Mouse (Mus musculus): ENCODE data around the gene Tmem38b. TPM values are rescaled to one million over a fixed set of nuclear protein-coding genes. Genes with fewer than 3 reads are reported as not detected.

Gene Tmem38b
- polyA plus RNA-seq, 1 experiment from 2014 or later = 5.9 TPM

- no peaks in the 10 kb centered on the region for H3K9me3 ChIP-seq
- ATAC-seq (ENCODE audit: low FRiP score, low read depth) = no peak
- no peak overlapping the region for H3K27ac ChIP-seq (replicated peaks)
- H3K4me3 ChIP-seq = no peak overlapping the region
- H3K9ac ChIP-seq = no peak overlapping the region
- no peaks in the 10 kb centered on the region for H3K27me3 ChIP-seq
- WGBS = 38% methylated on average over 3 of the region's 3 CpGs
- H3K4me1 ChIP-seq (replicated peaks) = peaks cover 3% of the 10 kb centered on the region
- no peaks in the 10 kb centered on the region for H3K36me3 ChIP-seq
- no peak overlapping the region for H3K4me2 ChIP-seq
Measured at GRCm38 (mm10) chr4:53832321-53832720, 6.5 kb downstream of the Tmem38b start.

DNA sequence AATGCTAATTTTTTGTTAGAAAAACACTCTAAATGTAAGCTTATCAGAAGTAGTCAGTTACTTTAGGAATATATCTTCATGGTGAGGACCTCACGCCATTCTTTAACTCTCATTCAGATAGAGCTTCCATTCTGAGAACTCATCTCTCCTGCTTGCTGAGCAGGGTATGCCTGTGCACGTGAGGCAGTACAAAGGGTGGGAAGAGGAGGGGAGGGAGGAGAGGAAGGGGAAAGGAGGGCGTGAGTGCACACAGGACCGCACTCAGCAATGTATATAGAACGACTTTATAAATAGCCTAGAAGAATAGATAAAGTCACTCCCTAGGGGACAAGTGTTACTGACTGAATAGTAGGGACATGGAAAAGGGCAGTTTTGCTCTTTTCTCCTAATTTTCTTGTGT, 11.1 kb downstream of the Tmem38b start:
- no peaks in the 10 kb centered on the region for H3K27me3 ChIP-seq
- ATAC-seq (ENCODE audit: low FRiP score, low read depth) = no peak
- H3K27ac ChIP-seq (replicated peaks) = no peak overlapping the region
- H3K4me1 ChIP-seq (replicated peaks) = no peaks in the 10 kb centered on the region; the same call in 1 of the 2 replicates
- no peak overlapping the region for H3K4me3 ChIP-seq
- no peak overlapping the region for H3K4me2 ChIP-seq
- H3K9ac ChIP-seq = no peak overlapping the region
- H3K9me3 ChIP-seq = no peaks in the 10 kb centered on the region
- no peaks in the 10 kb centered on the region for H3K36me3 ChIP-seq
- 32% methylated on average over 5 of the region's 5 CpGs for WGBS

DNA sequence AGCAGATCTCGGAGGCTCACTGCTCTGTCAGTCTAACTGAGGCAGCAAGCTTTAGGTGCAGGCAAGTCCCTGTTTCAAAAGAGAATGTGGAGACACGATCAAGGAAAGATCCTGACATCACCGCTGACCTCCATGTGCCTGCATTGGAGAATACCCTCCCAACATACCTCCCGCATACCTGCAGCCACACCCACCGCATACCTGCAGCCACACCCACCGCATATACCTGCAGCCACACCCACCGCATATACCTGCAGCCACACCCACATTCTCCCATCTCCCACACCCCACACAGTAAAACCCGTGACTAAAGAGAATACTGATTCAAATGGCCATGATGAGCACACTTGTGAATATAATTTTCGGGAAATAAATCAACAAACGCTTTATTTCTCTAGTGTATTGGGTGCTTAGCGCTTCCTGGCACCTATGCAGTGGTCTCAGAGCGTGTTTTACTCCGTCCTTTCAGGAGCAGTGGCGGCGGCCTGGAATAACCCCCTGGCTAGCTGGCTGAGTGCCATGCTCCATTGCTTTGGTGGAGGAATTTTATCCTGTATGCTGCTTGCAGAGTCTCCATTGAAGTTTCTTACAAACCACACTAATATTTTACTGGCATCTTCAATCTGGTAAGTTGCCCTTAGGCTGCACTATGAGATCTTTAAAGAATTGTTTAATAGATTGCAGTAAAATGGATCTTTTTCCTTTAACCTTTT, 14.5 kb downstream of the Tmem38b start:
- H3K36me3 ChIP-seq = no peaks in the 10 kb centered on the region
- no peaks in the 10 kb centered on the region; the same call in 1 of the 2 replicates for H3K4me1 ChIP-seq (replicated peaks)
- no peak for ATAC-seq (ENCODE audit: low FRiP score, low read depth)
- whole genome bisulfite sequencing = 77% methylated on average over 15 of the region's 15 CpGs
- no peak overlapping the region for H3K4me3 ChIP-seq
- no peaks in the 10 kb centered on the region for H3K9me3 ChIP-seq
- H3K9ac ChIP-seq = no peak overlapping the region
- no peaks in the 10 kb centered on the region for H3K27me3 ChIP-seq
- no peak overlapping the region for H3K4me2 ChIP-seq
- H3K27ac ChIP-seq (replicated peaks) = no peak overlapping the region

GRCm38 (mm10) chr4:53843553-53843952, 17.7 kb downstream of the Tmem38b start:
- Histone ChIP-seq H3K27ac (replicated peaks) (no peak overlapping the region), H3K9ac (no peak overlapping the region), H3K4me2 (no peak overlapping the region), H3K4me1 (replicated peaks) (no peaks in the 10 kb centered on the region), H3K9me3 (no peaks in the 10 kb centered on the region), H3K27me3 (no peaks in the 10 kb centered on the region), H3K4me3 (no peak overlapping the region), H3K36me3 (no peaks in the 10 kb centered on the region)
- 77% methylated on average over 8 of the region's 8 CpGs for WGBS
- no peak for ATAC-seq (ENCODE audit: low FRiP score, low read depth)

- no peaks in the 10 kb centered on the region for H3K4me1 ChIP-seq (replicated peaks)
- no peak overlapping the region for H3K9ac ChIP-seq
- no peak overlapping the region for H3K27ac ChIP-seq (replicated peaks)
- no peaks in the 10 kb centered on the region for H3K27me3 ChIP-seq
- ATAC-seq (ENCODE audit: low FRiP score, low read depth) = peak; percentile 72; the same call in 1 of the 2 replicates
- H3K36me3 ChIP-seq = no peaks in the 10 kb centered on the region
- WGBS = 51% methylated on average over 6 of the region's 6 CpGs
- H3K4me2 ChIP-seq = no peak overlapping the region
- H3K9me3 ChIP-seq = no peaks in the 10 kb centered on the region
- H3K4me3 ChIP-seq = no peak overlapping the region
Measured at GRCm38 (mm10) chr4:53844835-53845619, 19.2 kb downstream of the Tmem38b start.

GRCm38 (mm10) chr4:53845656-53846055, 19.8 kb downstream of the Tmem38b start:
- no peak overlapping the region for H3K27ac ChIP-seq (replicated peaks)
- no peaks in the 10 kb centered on the region for H3K4me1 ChIP-seq (replicated peaks)
- WGBS = 97% methylated on average over 1 of the region's 1 CpGs
- H3K9me3 ChIP-seq = no peaks in the 10 kb centered on the region
- no peak for ATAC-seq (ENCODE audit: low FRiP score, low read depth)
- H3K27me3 ChIP-seq = no peaks in the 10 kb centered on the region
- H3K4me3 ChIP-seq = no peak overlapping the region
- H3K4me2 ChIP-seq = no peak overlapping the region
- H3K36me3 ChIP-seq = no peaks in the 10 kb centered on the region
- no peak overlapping the region for H3K9ac ChIP-seq

- Histone ChIP-seq H3K4me1 (replicated peaks) (no peaks in the 10 kb centered on the region), H3K27me3 (no peaks in the 10 kb centered on the region), H3K36me3 (no peaks in the 10 kb centered on the region), H3K9me3 (no peaks in the 10 kb centered on the region), H3K4me2 (no peak overlapping the region), H3K9ac (no peak overlapping the region), H3K27ac (replicated peaks) (no peak overlapping the region), H3K4me3 (no peak overlapping the region)
- 79% methylated on average over 2 of the region's 2 CpGs for WGBS
- ATAC-seq (ENCODE audit: low FRiP score, low read depth) = no peak
Measured at GRCm38 (mm10) chr4:53846326-53846725, 20.5 kb downstream of the Tmem38b start.

DNA sequence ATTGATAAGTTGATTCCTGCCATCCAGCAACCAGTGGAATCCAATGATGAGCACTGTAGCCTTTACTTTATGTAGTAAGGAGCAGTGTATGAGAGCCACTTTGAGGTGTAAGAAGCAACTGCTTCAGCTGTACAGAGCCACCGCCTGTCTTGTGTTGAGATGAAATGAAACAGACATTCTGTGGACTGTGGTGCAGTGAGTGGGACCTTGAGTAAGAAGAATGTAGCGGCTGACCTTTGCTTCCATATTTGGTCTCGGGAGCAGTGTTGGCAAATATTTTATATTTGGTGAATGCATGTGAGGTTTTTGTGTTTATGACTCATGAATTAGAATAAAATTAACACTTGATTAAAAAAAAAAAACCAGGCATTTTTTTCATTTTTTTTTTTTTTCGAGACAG, 21.7 kb downstream of the Tmem38b start:
- H3K4me2 ChIP-seq = no peak overlapping the region
- WGBS = 93% methylated on average over 4 of the region's 4 CpGs
- no peak for ATAC-seq (ENCODE audit: low FRiP score, low read depth)
- peaks cover 3% of the 10 kb centered on the region; the same call in 1 of the 2 replicates for H3K36me3 ChIP-seq
- H3K27ac ChIP-seq (replicated peaks) = no peak overlapping the region
- no peaks in the 10 kb centered on the region for H3K27me3 ChIP-seq
- H3K4me1 ChIP-seq (replicated peaks) = no peaks in the 10 kb centered on the region
- no peak overlapping the region for H3K4me3 ChIP-seq
- no peak overlapping the region for H3K9ac ChIP-seq
- no peaks in the 10 kb centered on the region for H3K9me3 ChIP-seq

GRCm38 (mm10) chr4:53848308-53848707, 22.5 kb downstream of the Tmem38b start:
- WGBS = 92% methylated on average over 3 of the region's 3 CpGs
- Histone ChIP-seq H3K36me3 (peaks cover 3% of the 10 kb centered on the region; the same call in 1 of the 2 replicates), H3K27ac (replicated peaks) (no peak overlapping the region), H3K9me3 (no peaks in the 10 kb centered on the region), H3K4me2 (no peak overlapping the region), H3K4me3 (no peak overlapping the region), H3K9ac (no peak overlapping the region), H3K27me3 (no peaks in the 10 kb centered on the region), H3K4me1 (replicated peaks) (no peaks in the 10 kb centered on the region)
- ATAC-seq (ENCODE audit: low FRiP score, low read depth) = no peak

GRCm38 (mm10) chr4:53848816-53849215, 23.0 kb downstream of the Tmem38b start:
- ATAC-seq (ENCODE audit: low FRiP score, low read depth) = no peak
- H3K4me3 ChIP-seq = no peak overlapping the region
- no peaks in the 10 kb centered on the region for H3K9me3 ChIP-seq
- H3K27me3 ChIP-seq = no peaks in the 10 kb centered on the region
- H3K4me1 ChIP-seq (replicated peaks) = no peaks in the 10 kb centered on the region
- H3K4me2 ChIP-seq = no peak overlapping the region
- H3K27ac ChIP-seq (replicated peaks) = no peak overlapping the region
- H3K36me3 ChIP-seq = peaks cover 3% of the 10 kb centered on the region; the same call in 1 of the 2 replicates
- 91% methylated on average over 8 of the region's 8 CpGs for WGBS
- no peak overlapping the region for H3K9ac ChIP-seq

- H3K27ac ChIP-seq (replicated peaks) = no peak overlapping the region
- H3K27me3 ChIP-seq = no peaks in the 10 kb centered on the region
- H3K9me3 ChIP-seq = no peaks in the 10 kb centered on the region
- peaks cover 3% of the 10 kb centered on the region; the same call in 1 of the 2 replicates for H3K36me3 ChIP-seq
- ATAC-seq (ENCODE audit: low FRiP score, low read depth) = no peak
- no CpG with 5 or more reads among the region's 1 CpGs for WGBS
- H3K4me2 ChIP-seq = no peak overlapping the region
- H3K9ac ChIP-seq = no peak overlapping the region
- H3K4me1 ChIP-seq (replicated peaks) = no peaks in the 10 kb centered on the region
- no peak overlapping the region for H3K4me3 ChIP-seq
Measured at GRCm38 (mm10) chr4:53849804-53850203, 24.0 kb downstream of the Tmem38b start.

DNA sequence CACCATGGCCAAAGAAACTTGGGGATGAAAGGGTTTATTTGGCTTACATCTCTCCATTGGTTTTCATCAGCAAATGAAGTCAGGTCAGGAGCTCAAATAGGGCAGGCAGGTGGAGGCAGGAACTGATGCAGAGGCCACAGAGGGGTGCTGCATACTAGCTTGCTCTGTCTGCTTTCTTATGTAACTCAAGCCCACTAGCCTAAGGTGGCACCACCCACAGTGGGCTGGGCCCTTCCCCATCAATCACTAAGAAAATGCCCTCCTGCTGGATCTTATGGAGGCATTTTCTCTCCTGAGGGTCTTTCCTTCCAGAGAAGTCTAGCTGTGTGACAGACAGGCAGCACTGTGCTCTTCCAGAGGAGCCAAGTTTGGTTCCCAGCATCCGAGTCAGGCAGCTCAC, 27.5 kb downstream of the Tmem38b start:
- peaks cover 3% of the 10 kb centered on the region; the same call in 1 of the 2 replicates for H3K36me3 ChIP-seq
- H3K4me3 ChIP-seq = no peak overlapping the region
- ATAC-seq (ENCODE audit: low FRiP score, low read depth) = no peak
- no peak overlapping the region for H3K4me2 ChIP-seq
- 75% methylated on average over 1 of the region's 1 CpGs for WGBS
- no peaks in the 10 kb centered on the region for H3K4me1 ChIP-seq (replicated peaks)
- H3K27me3 ChIP-seq = no peaks in the 10 kb centered on the region
- no peaks in the 10 kb centered on the region for H3K9me3 ChIP-seq
- no peak overlapping the region for H3K27ac ChIP-seq (replicated peaks)
- no peak overlapping the region for H3K9ac ChIP-seq

All from hindbrain, embryonic 15.5 days (tissue).